ENCODE assay signal across 9 mouse cellular contexts in the genomic region with DNA sequence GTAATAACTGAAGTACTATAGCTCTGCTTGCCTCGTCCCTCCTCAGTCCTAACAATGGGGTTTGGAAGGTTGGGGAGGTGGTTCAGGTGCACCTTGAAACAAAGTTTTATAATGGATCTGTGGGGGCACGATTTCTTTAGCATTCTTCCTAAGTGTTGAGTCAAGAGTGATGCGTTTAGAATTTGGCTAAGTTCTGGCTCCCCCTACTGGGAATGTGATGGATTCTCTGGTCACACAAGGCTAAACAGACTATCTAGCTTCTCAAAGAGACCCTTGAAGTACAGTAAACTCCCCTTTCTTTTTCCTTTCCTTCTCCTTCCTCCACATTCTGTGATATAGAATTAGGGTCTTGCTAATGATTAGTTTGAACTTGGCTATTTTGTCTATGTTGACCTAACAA. TPM values are rescaled to one million over a fixed set of nuclear protein-coding genes. Genes with fewer than 3 reads are reported as not detected.
DNase-seq lines count a peak whose midpoint lies in the region; ATAC-seq and TF ChIP-seq lines count a peak whose summit lies in the region.
"Had no signal": no experiment of that assay in that cellular context is flagged by ENCODE, and none has a peak within 500 bp of the region (broad histone marks: within the 10 kb centered on the region; RNA-seq: fewer than 3 reads in every experiment).

No protein-coding gene starts in this region.

- TF ChIP-seq POLR2A in thymus, adult 2 months (IDR thresholded peaks at IDR 0.05; ENCODE audit: control insufficient read depth, extremely low read depth, insufficient read depth, low read length, poor library complexity) = no peak
- TF ChIP-seq POLR2A in bone marrow, adult 2 months (IDR thresholded peaks at IDR 0.05; ENCODE audit: borderline replicate concordance, control insufficient read depth, low read depth, low read length) = no peak

- H3K9me3 ChIP-seq in heart, embryonic 11.5 days (replicated peaks; ENCODE audit: control insufficient read depth, low read length) = no peaks in the 10 kb centered on the region
- no peaks in the 10 kb centered on the region for H3K9me3 ChIP-seq in neural tube, embryonic 15.5 days (replicated peaks)
- H3K9me3 ChIP-seq: limb, embryonic 12.5 days had no signal

- no peak for TF ChIP-seq CTCF in thymus, adult 2 months (IDR thresholded peaks at IDR 0.05; ENCODE audit: borderline replicate concordance, control insufficient read depth, extremely low read depth, insufficient read depth, low read length, poor library complexity)
- peak; percentile 40; the same call in 1 of the 2 replicates for TF ChIP-seq CTCF in bone marrow, adult 2 months (IDR thresholded peaks at IDR 0.05; ENCODE audit: control insufficient read depth, insufficient read depth, low read length)

- peak; percentile 51 to 68 for DNase-seq in heart, postnatal 10 days
- DNase-seq in thymus, adult 2 months = peak; percentile 32
- no peak for DNase-seq in thymus, adult 18-20 months
- DNase-seq in kidney, postnatal 10 days = peak; percentile 31
- peak; percentile 36 for DNase-seq in telencephalon, adult 2 months (ENCODE audit: low read depth, low spot score)

- no peak overlapping the region for H3K4me2 ChIP-seq in heart, embryonic 11.5 days
- H3K4me2 ChIP-seq in neural tube, embryonic 15.5 days = no peak overlapping the region
- H3K4me2 ChIP-seq: limb, embryonic 12.5 days had no signal

- no peak for ATAC-seq in heart, embryonic 11.5 days (replicated peaks; ENCODE audit: insufficient number of reproducible peaks, low FRiP score, low TSS enrichment)
- no peak for ATAC-seq in neural tube, embryonic 15.5 days (ENCODE audit: low FRiP score)

- no peaks in the 10 kb centered on the region for H3K27me3 ChIP-seq in heart, embryonic 11.5 days (ENCODE audit: control insufficient read depth, insufficient read depth, low read length)
- no peaks in the 10 kb centered on the region for H3K27me3 ChIP-seq in thymus, adult 2 months (ENCODE audit: control insufficient read depth, insufficient read depth, low read length)
- H3K27me3 ChIP-seq in neural tube, embryonic 15.5 days (replicated peaks) = no peaks in the 10 kb centered on the region
- H3K27me3 ChIP-seq: limb, embryonic 12.5 days had no signal

- intact Hi-C loops in heart, postnatal 10 days (cut with DNase I) = loop anchor here (1.0 to 5.0 kb wide), 3 partner anchors 60 to 234 kb away; a partner anchor contains a TSS

- no peak overlapping the region for H3K4me3 ChIP-seq in heart, embryonic 11.5 days (ENCODE audit: low read depth, low read length)
- no peak overlapping the region for H3K4me3 ChIP-seq in thymus, adult 2 months (ENCODE audit: control insufficient read depth, insufficient read depth, low read length)
- no peak overlapping the region for H3K4me3 ChIP-seq in bone marrow, adult 2 months (replicated peaks; ENCODE audit: control insufficient read depth, low read depth, low read length)
- no peak overlapping the region for H3K4me3 ChIP-seq in neural tube, embryonic 15.5 days (replicated peaks)
- H3K4me3 ChIP-seq: limb, embryonic 12.5 days had no signal

- H3K4me1 ChIP-seq in heart, embryonic 11.5 days (ENCODE audit: control insufficient read depth, insufficient read depth, low read length) = no peaks in the 10 kb centered on the region
- H3K4me1 ChIP-seq in thymus, adult 2 months (replicated peaks; ENCODE audit: control insufficient read depth, insufficient read depth, low read length) = no peaks in the 10 kb centered on the region
- H3K4me1 ChIP-seq in bone marrow, adult 2 months (ENCODE audit: control insufficient read depth, insufficient read depth, low read length) = no peaks in the 10 kb centered on the region; the same call in 1 of the 2 replicates
- H3K4me1 ChIP-seq in neural tube, embryonic 15.5 days = no peaks in the 10 kb centered on the region
- H3K4me1 ChIP-seq: limb, embryonic 12.5 days had no signal

- H3K9ac ChIP-seq in heart, embryonic 11.5 days (ENCODE audit: low read depth, low read length) = no peak overlapping the region
- no peak overlapping the region for H3K9ac ChIP-seq in neural tube, embryonic 15.5 days (replicated peaks)
- H3K9ac ChIP-seq: limb, embryonic 12.5 days had no signal

- H3K27ac ChIP-seq in heart, embryonic 11.5 days (ENCODE audit: low read depth, low read length) = no peak overlapping the region
- H3K27ac ChIP-seq in thymus, adult 2 months (ENCODE audit: control insufficient read depth, insufficient read depth, low read length) = no peak overlapping the region
- H3K27ac ChIP-seq in bone marrow, adult 2 months (ENCODE audit: control insufficient read depth, insufficient read depth, low read depth, low read length, poor library complexity) = no peak overlapping the region
- no peak overlapping the region for H3K27ac ChIP-seq in neural tube, embryonic 15.5 days (replicated peaks)
- H3K27ac ChIP-seq: limb, embryonic 12.5 days had no signal

- 0 out of 2 replicates have a peak, but pooled peaks cover 3% of the 10 kb centered on the region for H3K36me3 ChIP-seq in heart, embryonic 11.5 days (ENCODE audit: control insufficient read depth, insufficient read depth, low read length)
- H3K36me3 ChIP-seq in thymus, adult 2 months (ENCODE audit: control insufficient read depth, insufficient read depth, low read length) = peaks cover 15% of the 10 kb centered on the region
- H3K36me3 ChIP-seq in neural tube, embryonic 15.5 days = peaks cover 13% of the 10 kb centered on the region; the same call in 1 of the 2 replicates

- 17% methylated on average over 3 of the region's 3 CpGs for WGBS in heart, embryonic 11.5 days (ENCODE audit: insufficient replicate concordance)
- 14% methylated on average over 3 of the region's 3 CpGs for WGBS in thymus, adult 2 months
- 10% methylated on average over 3 of the region's 3 CpGs for WGBS in bone marrow, adult 2 months
- 18% methylated on average over 3 of the region's 3 CpGs for WGBS in neural tube, embryonic 15.5 days

RNA-seq across cellular contexts. Expression of a gene that starts 11.5 kb away (rescaled TPM):
- total RNA-seq in heart, postnatal 10 days (2021) = 10 to 100 TPM; 66.2 to 67.4 TPM
- 51.4 and 63.2 TPM in 2 replicates for polyA plus RNA-seq in heart, embryonic 11.5 days (2014; fragmentation: Nextera tagmentation; extraction: Ambion mirVana)
- 183 and 221 TPM in 2 replicates for polyA plus RNA-seq in thymus, adult 2 months (2012; rRNA removed)
- polyA plus RNA-seq in bone marrow, adult 2 months (2011; ENCODE audit: insufficient read depth, insufficient read length, low replicate concordance, missing spikeins) = 30.9 and 64.5 TPM in 2 replicates
- polyA plus RNA-seq in neural tube, embryonic 15.5 days (2015; fragmentation: Nextera tagmentation; extraction: Ambion mirVana) = 46.3 and 54.7 TPM in 2 replicates

RNA-seq across cellular contexts. Expression of a gene that starts 28.3 kb away (rescaled TPM):
- total RNA-seq in heart, postnatal 10 days (2021) = 10 to 100 TPM; 40.6 to 44.9 TPM
- 30.6 and 39.8 TPM in 2 replicates for polyA plus RNA-seq in heart, embryonic 11.5 days (2014; fragmentation: Nextera tagmentation; extraction: Ambion mirVana)
- polyA plus RNA-seq in thymus, adult 2 months (2012; rRNA removed) = 37.7 and 42.9 TPM in 2 replicates
- polyA plus RNA-seq in bone marrow, adult 2 months (2011; ENCODE audit: insufficient read depth, insufficient read length, low replicate concordance, missing spikeins) = 76.7 and 82.1 TPM in 2 replicates
- polyA plus RNA-seq in neural tube, embryonic 15.5 days (2015; fragmentation: Nextera tagmentation; extraction: Ambion mirVana) = 70.7 and 70.8 TPM in 2 replicates

Comparison
In these comparisons a context has a peak if more than half of its experiments do, and no peak if none do; other contexts are left out.
1. DNase-seq: peak in heart, postnatal 10 days (2 of 2), thymus, adult 2 months (single experiment), kidney, postnatal 10 days (single experiment) and telencephalon, adult 2 months (single experiment); none in thymus, adult 18-20 months (0 of 2).